Mouse (Mus musculus): ENCODE data around the gene Il1rap. TPM values are rescaled to one million over a fixed set of nuclear protein-coding genes. Genes with fewer than 3 reads are reported as not detected.

The Il1rap gene
- polyA plus RNA-seq, 1 experiment from 2014 or later, result 7.7 TPM

DNA sequence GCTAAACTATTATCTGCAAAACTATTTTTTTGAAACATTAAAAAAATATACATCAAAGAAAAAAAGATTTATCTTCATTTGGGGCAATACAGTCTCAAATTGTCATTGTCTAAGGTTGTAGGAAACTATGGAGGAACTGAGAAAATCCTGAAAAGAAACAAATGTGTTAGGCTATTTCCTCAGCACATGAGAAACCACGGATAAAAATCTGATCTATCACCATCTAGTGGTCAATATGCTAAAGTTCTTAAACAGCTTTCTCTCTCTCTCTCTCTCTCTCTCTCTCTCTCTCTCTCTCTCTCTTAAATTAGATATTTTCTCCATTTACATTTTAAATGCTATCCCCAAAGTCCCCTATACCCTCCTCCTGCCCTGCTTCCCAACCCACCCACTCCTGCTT lies 195.6 kb downstream of the Il1rap start:
- 21% methylated on average over 1 of the region's 1 CpGs for WGBS
- no peak for ATAC-seq (replicated peaks)

More for the DNA sequence above, 195.6 kb downstream of the Il1rap start:
- no peak overlapping the region for H3K4me3 ChIP-seq
- no peak overlapping the region for H3K27ac ChIP-seq
- no peaks in the 10 kb centered on the region for H3K9me3 ChIP-seq
- H3K36me3 ChIP-seq (replicated peaks), result no peaks in the 10 kb centered on the region
- no peaks in the 10 kb centered on the region for H3K4me1 ChIP-seq
- H3K9ac ChIP-seq, result no peak overlapping the region
- no peaks in the 10 kb centered on the region for H3K27me3 ChIP-seq (replicated peaks)
- H3K4me2 ChIP-seq, result no peak overlapping the region

Other genes with a start within 250 kb of the Il1rap start
- 3.4 and 3.7 TPM in 2 replicates for gene Cldn1, start 209.9 kb upstream of the Il1rap start, polyA plus RNA-seq (2015; fragmentation: Nextera tagmentation; extraction: Ambion mirVana)
- not detected in 2 replicates for gene Cldn16, start 118.6 kb upstream of the Il1rap start, polyA plus RNA-seq (2015; fragmentation: Nextera tagmentation; extraction: Ambion mirVana)
- gene Tmem207, start 54.9 kb upstream of the Il1rap start, polyA plus RNA-seq (2015; fragmentation: Nextera tagmentation; extraction: Ambion mirVana), result 0.17 TPM in 1 of 2 replicates, not detected in the other